Mouse (Mus musculus): Measurements from ENCODE around the gene Pcsk5.

- TF ChIP-seq CTCF (IDR thresholded peaks at IDR 0.05; ENCODE audit: borderline replicate concordance, extremely low read depth, insufficient read depth, insufficient read length) (no peak), POLR2A (IDR thresholded peaks at IDR 0.05; ENCODE audit: borderline replicate concordance, extremely low read depth, insufficient read depth, insufficient read length, poor library complexity, severe bottlenecking) (no peak)
These were observed 2.5 kb downstream of the Pcsk5 start for GRCm38 (mm10) chr19:17834894-17835293.

Measured in brain, embryonic 14.5 days (tissue).